Mouse (Mus musculus): ENCODE measurements around the gene Mpig6b.

GRCm38 (mm10) chr17:35083929-35084497, 18.0 kb upstream of the Mpig6b start:
- no peak for TF ChIP-seq CTCF (IDR thresholded peaks at IDR 0.05; ENCODE audit: extremely low read depth, insufficient read depth, low read length)
- TF ChIP-seq POLR2A (IDR thresholded peaks at IDR 0.05; ENCODE audit: extremely low read depth, insufficient read depth, low read length): no peak

All from cortical plate, adult 2 months (tissue).